Comparison of ENCODE assay signal across 8 mouse cellular contexts in the genomic region with DNA sequence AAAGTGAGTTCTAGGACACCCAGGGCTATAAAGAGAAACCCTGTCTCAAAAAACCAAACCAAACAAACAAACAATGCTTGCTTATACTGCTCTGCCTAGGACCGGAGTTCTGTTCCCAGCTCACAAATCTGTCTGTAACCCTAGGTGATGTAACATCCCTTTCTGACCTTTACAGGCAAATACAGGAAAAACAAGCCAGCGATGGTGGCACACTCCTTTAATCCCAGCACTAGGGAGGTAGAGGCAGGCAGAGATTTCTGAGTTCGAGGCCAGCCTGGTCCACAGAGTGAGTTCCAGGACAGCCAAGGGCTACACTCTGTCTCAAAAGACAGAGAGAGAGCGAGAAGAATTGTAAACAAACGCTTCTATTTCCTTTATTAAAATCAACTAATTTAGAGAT. TPM values are rescaled to one million over a fixed set of nuclear protein-coding genes. Genes with fewer than 3 reads are reported as not detected.
DNase-seq lines count a peak whose midpoint lies in the region; ATAC-seq and TF ChIP-seq lines count a peak whose summit lies in the region.

No protein-coding gene starts in this region.

- H3K9ac ChIP-seq in heart, embryonic 12.5 days, result no peak overlapping the region
- H3K9ac ChIP-seq in forebrain, postnatal 0 days, result no peak overlapping the region
- H3K9ac ChIP-seq in midbrain, embryonic 13.5 days (replicated peaks), result no peak overlapping the region

- no peak overlapping the region for H3K4me3 ChIP-seq in heart, embryonic 12.5 days
- H3K4me3 ChIP-seq in forebrain, postnatal 0 days (ENCODE audit: low read depth, low read length), result no peak overlapping the region; the same call in 1 of the 2 replicates
- H3K4me3 ChIP-seq in midbrain, embryonic 13.5 days (replicated peaks), result peak overlapping the region; percentile 63; the same call in 1 of the 2 replicates

- H3K4me1 ChIP-seq in heart, embryonic 12.5 days (replicated peaks), result peaks cover 9% of the 10 kb centered on the region
- peaks cover 6% of the 10 kb centered on the region; the same call in 1 of the 2 replicates for H3K4me1 ChIP-seq in forebrain, postnatal 0 days (ENCODE audit: insufficient read depth)
- peaks cover 31% of the 10 kb centered on the region for H3K4me1 ChIP-seq in midbrain, embryonic 13.5 days (replicated peaks)

- no peaks in the 10 kb centered on the region for H3K27me3 ChIP-seq in heart, embryonic 12.5 days (replicated peaks)
- no peaks in the 10 kb centered on the region for H3K27me3 ChIP-seq in forebrain, postnatal 0 days (ENCODE audit: insufficient read depth, low read length)
- no peaks in the 10 kb centered on the region for H3K27me3 ChIP-seq in midbrain, embryonic 13.5 days

- peak overlapping the region; percentile 77; the same call in 1 of the 2 replicates for H3K4me2 ChIP-seq in heart, embryonic 12.5 days
- peak overlapping the region; percentile 63 for H3K4me2 ChIP-seq in forebrain, postnatal 0 days (ENCODE audit: low read depth)
- peak overlapping the region; percentile 61 for H3K4me2 ChIP-seq in midbrain, embryonic 13.5 days (replicated peaks)

- H3K27ac ChIP-seq in heart, embryonic 12.5 days (ENCODE audit: poor library complexity, severe bottlenecking), result peak overlapping the region; percentile 98; the same call in 1 of the 2 replicates
- peak overlapping the region; percentile 94 for H3K27ac ChIP-seq in forebrain, postnatal 0 days (ENCODE audit: low read depth, low read length)
- peak overlapping the region; percentile 98 for H3K27ac ChIP-seq in midbrain, embryonic 13.5 days

- intact Hi-C loops in heart, postnatal 10 days (cut with DNase I), result loop anchor here (2.0 to 5.0 kb wide), 3 partner anchors 45 to 140 kb away; a partner anchor contains a TSS

- no peak for ATAC-seq in heart, embryonic 12.5 days (ENCODE audit: insufficient number of reproducible peaks, low FRiP score)
- ATAC-seq in forebrain, postnatal 0 days, result no peak
- ATAC-seq in midbrain, embryonic 13.5 days, result no peak

- no peak for TF ChIP-seq CTCF in forebrain, postnatal 0 days (IDR thresholded peaks at IDR 0.05; ENCODE audit: low read depth)

- peaks cover 27% of the 10 kb centered on the region for H3K36me3 ChIP-seq in heart, embryonic 12.5 days
- H3K36me3 ChIP-seq in forebrain, postnatal 0 days (ENCODE audit: insufficient read depth), result peaks cover 9% of the 10 kb centered on the region
- H3K36me3 ChIP-seq in midbrain, embryonic 13.5 days, result peaks cover 29% of the 10 kb centered on the region

- WGBS in heart, embryonic 12.5 days, result 83% methylated on average over 5 of the region's 5 CpGs
- 93% methylated on average over 5 of the region's 5 CpGs for WGBS in forebrain, postnatal 0 days
- WGBS in midbrain, embryonic 13.5 days, result 90% methylated on average over 5 of the region's 5 CpGs

- no peak for DNase-seq in heart, postnatal 10 days
- peak; percentile 8 for DNase-seq in MN1 (ENCODE audit: low spot score)
- no peak for DNase-seq in forebrain, postnatal 0 days
- no peak for DNase-seq in left cerebral cortex, adult 8-10 months (ENCODE audit: low spot score in 2 of 2)
- DNase-seq in spleen, adult 18-20 months, result no peak
- DNase-seq in right cerebral cortex, adult 2 months (ENCODE audit: low spot score in 2 of 2), result no peak

- H3K9me3 ChIP-seq in heart, embryonic 12.5 days (replicated peaks), result no peaks in the 10 kb centered on the region
- H3K9me3 ChIP-seq in forebrain, postnatal 0 days (ENCODE audit: low read length), result no peaks in the 10 kb centered on the region
- H3K9me3 ChIP-seq in midbrain, embryonic 13.5 days, result no peaks in the 10 kb centered on the region

RNA-seq across cellular contexts. Expression of a gene that starts 0.8 kb away (rescaled TPM):
- polyA plus RNA-seq in heart, embryonic 12.5 days (2016; fragmentation: Nextera tagmentation; extraction: Ambion mirVana), result 3.3 and 3.8 TPM in 2 replicates
- 10 to 100 TPM in 1 of 2 experiments, 1 to 10 TPM in 1; 7.6 to 10.3 TPM for total RNA-seq in heart, postnatal 10 days (2021)
- total RNA-seq in forebrain, postnatal 0 days (2014; rRNA removed), result 9.5 and 11.5 TPM in 2 replicates
- polyA plus RNA-seq in forebrain, postnatal 0 days (2015; fragmentation: Nextera tagmentation; extraction: Ambion mirVana), result 3.0 and 3.9 TPM in 2 replicates
- polyA plus RNA-seq in midbrain, embryonic 13.5 days (2015; fragmentation: Nextera tagmentation; extraction: Ambion mirVana), result 8.7 and 8.9 TPM in 2 replicates
- 1 to 10 TPM; 8.0 to 9.5 (median 8.8) TPM for total RNA-seq in left cerebral cortex, adult 8-10 months (2022)

RNA-seq across cellular contexts. Expression of a gene that starts 0.8 kb away (rescaled TPM):
- 9.1 and 9.9 TPM in 2 replicates for polyA plus RNA-seq in heart, embryonic 12.5 days (2016; fragmentation: Nextera tagmentation; extraction: Ambion mirVana)
- total RNA-seq in heart, postnatal 10 days (2021), result 10 to 100 TPM; 10.0 to 11.2 TPM
- total RNA-seq in forebrain, postnatal 0 days (2014; rRNA removed), result 19.5 and 20.3 TPM in 2 replicates
- 8.0 and 9.4 TPM in 2 replicates for polyA plus RNA-seq in forebrain, postnatal 0 days (2015; fragmentation: Nextera tagmentation; extraction: Ambion mirVana)
- 14.8 and 15.6 TPM in 2 replicates for polyA plus RNA-seq in midbrain, embryonic 13.5 days (2015; fragmentation: Nextera tagmentation; extraction: Ambion mirVana)
- total RNA-seq in left cerebral cortex, adult 8-10 months (2022), result 10 to 100 TPM; 17.5 to 22.5 (median 18.0) TPM

RNA-seq across cellular contexts. Expression of a gene that starts 46.7 kb away (rescaled TPM):
- polyA plus RNA-seq in heart, embryonic 12.5 days (2016; fragmentation: Nextera tagmentation; extraction: Ambion mirVana), result 8.4 and 9.9 TPM in 2 replicates
- total RNA-seq in heart, postnatal 10 days (2021), result 1 to 10 TPM; 8.3 to 8.9 TPM
- total RNA-seq in forebrain, postnatal 0 days (2014; rRNA removed), result 11.9 and 14.4 TPM in 2 replicates
- 6.6 and 15.8 TPM in 2 replicates for polyA plus RNA-seq in forebrain, postnatal 0 days (2015; fragmentation: Nextera tagmentation; extraction: Ambion mirVana)
- 19.9 and 20.5 TPM in 2 replicates for polyA plus RNA-seq in midbrain, embryonic 13.5 days (2015; fragmentation: Nextera tagmentation; extraction: Ambion mirVana)
- 10 to 100 TPM; 16.6 to 17.9 (median 17.6) TPM for total RNA-seq in left cerebral cortex, adult 8-10 months (2022)

RNA-seq across cellular contexts. Expression of a gene that starts 47.4 kb away (rescaled TPM):
- polyA plus RNA-seq in heart, embryonic 12.5 days (2016; fragmentation: Nextera tagmentation; extraction: Ambion mirVana), result 4.4 and 4.6 TPM in 2 replicates
- 1 to 10 TPM; 3.1 to 3.8 TPM for total RNA-seq in heart, postnatal 10 days (2021)
- total RNA-seq in forebrain, postnatal 0 days (2014; rRNA removed), result 26.9 and 27.1 TPM in 2 replicates
- 9.9 and 15.5 TPM in 2 replicates for polyA plus RNA-seq in forebrain, postnatal 0 days (2015; fragmentation: Nextera tagmentation; extraction: Ambion mirVana)
- polyA plus RNA-seq in midbrain, embryonic 13.5 days (2015; fragmentation: Nextera tagmentation; extraction: Ambion mirVana), result 18.3 and 19.9 TPM in 2 replicates
- total RNA-seq in left cerebral cortex, adult 8-10 months (2022), result 10 to 100 TPM; 13.7 to 16.2 (median 14.9) TPM

RNA-seq across cellular contexts. Expression of a gene that starts 53.7 kb away (rescaled TPM):
- polyA plus RNA-seq in heart, embryonic 12.5 days (2016; fragmentation: Nextera tagmentation; extraction: Ambion mirVana), result 2.7 and 3.0 TPM in 2 replicates
- total RNA-seq in heart, postnatal 10 days (2021), result under 1 TPM; 0.37 to 0.48 TPM
- 12.7 and 18.3 TPM in 2 replicates for total RNA-seq in forebrain, postnatal 0 days (2014; rRNA removed)
- polyA plus RNA-seq in forebrain, postnatal 0 days (2015; fragmentation: Nextera tagmentation; extraction: Ambion mirVana), result 8.8 and 12.4 TPM in 2 replicates
- polyA plus RNA-seq in midbrain, embryonic 13.5 days (2015; fragmentation: Nextera tagmentation; extraction: Ambion mirVana), result 12.8 and 14.4 TPM in 2 replicates
- total RNA-seq in left cerebral cortex, adult 8-10 months (2022), result 10 to 100 TPM; 14.3 to 21.6 (median 18.6) TPM
